Mouse (Mus musculus): ENCODE results near the gene Ercc4. TPM values are rescaled to one million over a fixed set of nuclear protein-coding genes. Genes with fewer than 3 reads are reported as not detected.

Ercc4 gene
- polyA plus RNA-seq, 2 experiments = 14.1 to 15.0 TPM

DNA sequence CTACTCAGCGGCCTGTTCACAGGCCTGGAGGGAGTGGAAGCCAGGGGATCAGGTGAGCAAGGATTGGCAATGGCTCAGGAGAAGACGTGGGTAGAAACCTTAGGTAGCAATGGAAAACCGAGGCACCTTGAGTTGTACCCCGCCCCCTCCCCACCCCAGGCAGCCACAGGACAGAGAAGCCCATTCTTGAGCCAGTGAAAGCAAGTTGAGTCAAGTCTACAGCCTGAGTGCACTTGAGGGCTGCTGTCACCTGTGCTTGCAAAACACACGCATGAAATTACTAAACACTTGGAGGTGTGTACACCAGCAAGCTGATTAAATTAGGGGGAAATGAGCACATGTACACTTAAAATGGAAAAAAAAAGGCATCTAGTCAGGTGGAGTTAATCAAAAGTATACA is 52.0 kb downstream of the Ercc4 start:
- no peak overlapping the region for H3K9ac ChIP-seq (ENCODE audit: low read depth, low read length, severe bottlenecking)
- H3K36me3 ChIP-seq (ENCODE audit: control insufficient read depth, insufficient read depth, low read length) = no peaks in the 10 kb centered on the region
- H3K4me3 ChIP-seq (replicated peaks; ENCODE audit: low read length) = no peak overlapping the region
- 53% methylated on average over 5 of the region's 5 CpGs for WGBS
- H3K27me3 ChIP-seq (ENCODE audit: control insufficient read depth, insufficient read depth, low read length) = no peaks in the 10 kb centered on the region
- DNase-seq (ENCODE audit: low spot score) (no peak), ATAC-seq (ENCODE audit: low FRiP score, low read depth) (no peak)
- H3K9me3 ChIP-seq (ENCODE audit: control insufficient read depth, low read length) = no peaks in the 10 kb centered on the region
- no peak overlapping the region for H3K4me2 ChIP-seq (replicated peaks; ENCODE audit: low read depth, low read length, severe bottlenecking)
- H3K4me1 ChIP-seq (ENCODE audit: control insufficient read depth, insufficient read depth, low read length) = no peaks in the 10 kb centered on the region; the same call in 1 of the 2 replicates
- H3K27ac ChIP-seq (replicated peaks; ENCODE audit: low read depth, low read length) = no peak overlapping the region
- TF ChIP-seq POLR2A (IDR thresholded peaks at IDR 0.05; ENCODE audit: borderline replicate concordance, extremely low read depth, insufficient read depth, insufficient read length) = no peak

- Histone ChIP-seq H3K27ac (replicated peaks; ENCODE audit: low read depth, low read length) (no peak overlapping the region), H3K36me3 (ENCODE audit: control insufficient read depth, insufficient read depth, low read length) (no peaks in the 10 kb centered on the region), H3K4me3 (replicated peaks; ENCODE audit: low read length) (no peak overlapping the region), H3K4me1 (ENCODE audit: control insufficient read depth, insufficient read depth, low read length) (no peaks in the 10 kb centered on the region), H3K9me3 (ENCODE audit: control insufficient read depth, low read length) (0 out of 2 replicates have a peak, but pooled peaks cover 6% of the 10 kb centered on the region), H3K9ac (ENCODE audit: low read depth, low read length, severe bottlenecking) (no peak overlapping the region), H3K4me2 (replicated peaks; ENCODE audit: low read depth, low read length, severe bottlenecking) (no peak overlapping the region), H3K27me3 (ENCODE audit: control insufficient read depth, insufficient read depth, low read length) (no peaks in the 10 kb centered on the region)
- WGBS = 68% methylated on average over 3 of the region's 3 CpGs
- no peak for ATAC-seq (ENCODE audit: low FRiP score, low read depth)
- no peak for DNase-seq (ENCODE audit: low spot score)
- no peak for TF ChIP-seq POLR2A (IDR thresholded peaks at IDR 0.05; ENCODE audit: borderline replicate concordance, extremely low read depth, insufficient read depth, insufficient read length)
Measured at GRCm38 (mm10) chr16:13167731-13168130, 58.2 kb downstream of the Ercc4 start.

GRCm38 (mm10) chr16:13173055-13173742 is 63.7 kb downstream of the Ercc4 start:
- ATAC-seq (ENCODE audit: low FRiP score, low read depth) = no peak
- Histone ChIP-seq H3K9me3 (ENCODE audit: control insufficient read depth, low read length) (0 out of 2 replicates have a peak, but pooled peaks cover under 1% of the 10 kb centered on the region), H3K4me3 (replicated peaks; ENCODE audit: low read length) (no peak overlapping the region), H3K27me3 (ENCODE audit: control insufficient read depth, insufficient read depth, low read length) (no peaks in the 10 kb centered on the region), H3K27ac (replicated peaks; ENCODE audit: low read depth, low read length) (no peak overlapping the region), H3K4me1 (ENCODE audit: control insufficient read depth, insufficient read depth, low read length) (no peaks in the 10 kb centered on the region), H3K4me2 (replicated peaks; ENCODE audit: low read depth, low read length, severe bottlenecking) (no peak overlapping the region), H3K36me3 (ENCODE audit: control insufficient read depth, insufficient read depth, low read length) (no peaks in the 10 kb centered on the region), H3K9ac (ENCODE audit: low read depth, low read length, severe bottlenecking) (no peak overlapping the region)
- WGBS = 85% methylated on average over 5 of the region's 5 CpGs
- TF ChIP-seq POLR2A (IDR thresholded peaks at IDR 0.05; ENCODE audit: borderline replicate concordance, extremely low read depth, insufficient read depth, insufficient read length) = no peak
- no peak for DNase-seq (ENCODE audit: low spot score)

GRCm38 (mm10) chr16:13182526-13182925 is 73.0 kb downstream of the Ercc4 start:
- no peak for DNase-seq (ENCODE audit: low spot score)
- no peak overlapping the region for H3K4me2 ChIP-seq (replicated peaks; ENCODE audit: low read depth, low read length, severe bottlenecking)

DNA sequence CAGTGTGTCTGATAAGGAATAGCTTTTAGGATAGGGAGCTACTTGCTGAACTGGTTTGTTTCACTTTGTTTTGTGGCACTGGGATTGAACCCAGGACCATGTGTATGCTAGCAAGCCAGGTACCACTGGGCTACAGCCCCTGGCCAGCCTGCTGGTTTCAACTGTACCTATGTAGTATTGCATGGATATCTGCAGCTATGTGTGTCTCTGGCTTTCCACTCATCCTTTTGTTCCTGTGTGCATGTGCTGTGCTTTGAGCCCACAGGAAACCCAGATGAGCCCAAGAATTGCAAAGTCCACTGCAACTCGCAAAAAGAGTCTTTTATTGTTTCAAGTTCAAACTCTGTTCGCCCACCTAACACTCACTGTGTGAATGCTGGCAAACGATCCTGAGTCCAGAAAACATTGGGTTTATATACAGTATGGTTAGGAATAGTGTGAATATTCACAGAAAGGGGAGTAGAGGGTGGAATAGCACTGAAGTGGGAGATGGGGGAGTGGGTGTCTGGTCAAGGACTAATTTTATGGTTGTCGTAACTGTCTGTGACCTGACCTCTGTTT is 73.8 kb downstream of the Ercc4 start:
- H3K9me3 ChIP-seq (ENCODE audit: control insufficient read depth, low read length) = no peaks in the 10 kb centered on the region
- H3K27ac ChIP-seq (replicated peaks; ENCODE audit: low read depth, low read length) = no peak overlapping the region
- 62% methylated on average over 4 of the region's 4 CpGs for WGBS
- ATAC-seq (ENCODE audit: low FRiP score, low read depth) (no peak), DNase-seq (ENCODE audit: low spot score) (no peak)
- H3K27me3 ChIP-seq (ENCODE audit: control insufficient read depth, insufficient read depth, low read length) = no peaks in the 10 kb centered on the region
- H3K9ac ChIP-seq (ENCODE audit: low read depth, low read length, severe bottlenecking) = no peak overlapping the region
- H3K4me1 ChIP-seq (ENCODE audit: control insufficient read depth, insufficient read depth, low read length) = no peaks in the 10 kb centered on the region
- H3K36me3 ChIP-seq (ENCODE audit: control insufficient read depth, insufficient read depth, low read length) = no peaks in the 10 kb centered on the region
- no peak for TF ChIP-seq POLR2A (IDR thresholded peaks at IDR 0.05; ENCODE audit: borderline replicate concordance, extremely low read depth, insufficient read depth, insufficient read length)
- no peak overlapping the region for H3K4me3 ChIP-seq (replicated peaks; ENCODE audit: low read length)
- H3K4me2 ChIP-seq (replicated peaks; ENCODE audit: low read depth, low read length, severe bottlenecking) = no peak overlapping the region

More at GRCm38 (mm10) chr16:13182526-13182925, 73.0 kb downstream of the Ercc4 start:
- no peak for TF ChIP-seq POLR2A (IDR thresholded peaks at IDR 0.05; ENCODE audit: borderline replicate concordance, extremely low read depth, insufficient read depth, insufficient read length)
- WGBS = 85% methylated on average over 3 of the region's 5 CpGs
- H3K9ac ChIP-seq (ENCODE audit: low read depth, low read length, severe bottlenecking) = no peak overlapping the region
- H3K36me3 ChIP-seq (ENCODE audit: control insufficient read depth, insufficient read depth, low read length) = no peaks in the 10 kb centered on the region
- no peak overlapping the region for H3K4me3 ChIP-seq (replicated peaks; ENCODE audit: low read length)
- H3K27ac ChIP-seq (replicated peaks; ENCODE audit: low read depth, low read length) = no peak overlapping the region
- H3K9me3 ChIP-seq (ENCODE audit: control insufficient read depth, low read length) = no peaks in the 10 kb centered on the region
- H3K27me3 ChIP-seq (ENCODE audit: control insufficient read depth, insufficient read depth, low read length) = no peaks in the 10 kb centered on the region
- peak; percentile 15; the same call in 1 of the 2 replicates for ATAC-seq (ENCODE audit: low FRiP score, low read depth)
- no peaks in the 10 kb centered on the region for H3K4me1 ChIP-seq (ENCODE audit: control insufficient read depth, insufficient read depth, low read length)

Data from limb, embryonic 14.5 days (tissue).